Mouse (Mus musculus): Measurements from ENCODE around the gene Hic2. TPM values are rescaled to one million over a fixed set of nuclear protein-coding genes. Genes with fewer than 3 reads are reported as not detected.
A peak's percentile ranks its signal among the peaks of the same experiment; 100 is the strongest.

Gene Hic2
- polyA plus RNA-seq (2012): 12.2 and 12.5 TPM in 2 replicates

DNA sequence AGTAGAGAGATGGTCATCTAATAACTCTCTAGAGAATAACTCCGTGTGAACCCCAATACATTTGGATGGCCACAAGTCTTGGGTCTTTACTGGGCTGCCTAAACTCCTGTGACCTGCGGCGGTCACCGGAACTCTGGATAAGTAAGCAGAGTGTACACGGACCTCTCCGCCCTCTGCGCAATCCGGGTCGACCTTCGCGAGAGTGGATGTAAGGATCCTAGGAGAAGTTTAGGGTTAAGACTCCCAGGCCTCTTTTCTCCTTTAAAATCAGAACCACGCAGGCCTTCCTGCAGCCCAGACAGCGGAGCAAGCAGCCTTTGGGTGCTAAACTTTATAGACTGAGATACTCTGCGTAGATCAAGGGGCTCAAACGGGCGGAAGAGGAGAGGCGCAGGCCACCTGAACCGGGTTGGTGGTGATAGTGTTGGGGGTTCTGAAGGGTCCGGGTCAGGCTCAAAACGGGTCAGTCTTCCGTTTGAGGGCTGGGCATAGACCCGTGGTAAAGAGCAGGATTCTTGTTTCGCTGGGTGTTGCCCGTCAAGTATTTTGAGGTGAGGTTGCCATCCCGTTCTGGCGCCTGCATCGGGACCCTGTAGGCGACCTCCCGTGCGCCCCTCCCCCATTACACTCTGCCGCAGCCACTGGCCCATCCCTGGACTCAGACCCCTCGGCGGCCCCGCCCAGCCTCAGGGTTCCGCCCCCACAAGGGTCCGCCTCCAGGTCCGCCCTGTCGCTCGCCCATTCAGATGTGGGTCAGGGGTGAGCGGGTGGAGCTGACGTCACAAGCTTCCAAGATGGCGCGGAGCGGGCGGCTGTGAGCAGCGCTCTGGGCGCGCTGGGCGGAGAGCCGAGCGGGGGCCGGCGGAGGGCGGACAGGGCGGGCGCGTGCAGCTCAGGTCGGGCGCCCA lies at the start of gene Hic2:
Gene Hic2 (plus strand): TSS at position 779 of the 908 bp plus-strand sequence.
- no peak for TF ChIP-seq GATA1 (IDR thresholded peaks at IDR 0.05; ENCODE audit: low read length)

DNA sequence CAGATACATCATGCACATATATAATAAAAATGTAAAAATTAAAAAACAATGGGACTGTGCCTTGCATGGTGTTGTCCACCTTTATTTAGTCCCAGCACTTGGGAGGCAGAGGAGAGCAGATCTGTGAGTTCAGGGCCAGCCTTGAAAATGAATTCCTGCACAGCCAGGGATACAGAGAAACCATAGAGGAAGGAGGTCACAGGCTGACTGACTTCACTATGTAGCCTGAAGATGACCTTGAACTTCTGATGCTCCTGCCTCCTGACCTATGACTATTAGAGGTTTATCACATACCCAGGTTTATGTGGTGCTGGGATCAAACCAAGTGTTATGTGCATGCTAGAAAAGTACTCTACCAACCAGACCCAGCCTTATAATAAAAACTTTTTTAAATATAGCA lies 47.9 kb upstream of the Hic2 start:
- TF ChIP-seq GATA1 (IDR thresholded peaks at IDR 0.05; ENCODE audit: low read length): no peak

DNA sequence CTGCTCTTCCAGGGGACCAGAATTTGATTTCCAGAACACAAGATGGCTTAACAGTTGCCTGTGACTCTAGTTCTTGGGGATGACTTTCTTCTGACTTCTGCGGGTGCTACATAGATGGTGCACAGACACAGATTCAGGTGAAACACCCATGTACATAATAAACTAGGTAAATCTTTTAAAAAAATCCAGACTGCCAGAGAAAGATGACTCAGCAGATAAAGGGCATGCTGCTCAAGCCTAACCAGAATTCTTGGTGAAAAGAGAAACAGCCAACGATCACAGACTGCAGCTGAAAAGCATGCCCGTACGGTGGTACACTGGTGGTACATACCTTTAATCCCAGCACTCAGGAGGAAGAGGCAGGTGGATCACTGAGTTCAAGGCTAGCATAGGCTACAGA lies 39.5 kb upstream of the Hic2 start:
- no peak for TF ChIP-seq GATA1 (IDR thresholded peaks at IDR 0.05; ENCODE audit: low read length)

DNA sequence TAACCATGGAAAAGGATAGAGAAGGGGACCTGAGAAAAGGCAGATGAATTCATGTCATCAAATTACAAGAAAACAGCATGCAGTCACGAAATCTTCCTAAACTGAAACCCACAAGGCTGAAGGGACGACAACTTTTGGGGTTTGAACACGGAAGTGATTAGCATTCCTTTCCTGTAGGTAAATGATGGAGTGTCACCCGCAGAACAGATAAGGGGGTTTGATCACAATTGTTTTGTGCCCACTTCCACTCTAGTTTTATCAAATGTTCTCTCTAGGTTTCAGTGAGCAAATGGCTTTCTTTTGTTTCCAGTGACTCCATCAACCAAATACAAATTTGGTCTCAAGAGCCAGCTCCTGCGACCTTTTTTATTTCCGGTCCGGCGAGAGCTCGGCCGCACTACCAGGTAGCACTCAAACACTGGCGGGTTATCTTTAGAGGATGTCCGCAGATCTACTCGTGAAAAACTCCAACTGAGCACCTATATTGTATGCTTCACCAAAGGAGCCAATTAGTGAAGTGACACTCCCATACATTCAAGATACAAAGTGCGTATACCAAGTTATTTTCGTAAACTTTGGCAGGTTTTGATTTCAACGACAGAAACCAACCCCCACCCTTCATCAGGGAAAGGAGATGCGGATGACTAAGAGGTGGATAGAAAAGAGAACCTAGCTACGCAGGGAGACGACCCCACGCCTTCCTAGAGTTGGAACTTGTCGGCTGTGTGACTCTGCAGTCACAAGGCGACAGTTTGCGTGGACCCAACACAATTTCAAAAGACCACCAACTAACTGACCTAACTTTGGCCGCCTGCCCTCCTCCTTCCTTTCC lies 33.0 kb upstream of the Hic2 start:
- TF ChIP-seq GATA1 (IDR thresholded peaks at IDR 0.05; ENCODE audit: low read length): peak; percentile 12

DNA sequence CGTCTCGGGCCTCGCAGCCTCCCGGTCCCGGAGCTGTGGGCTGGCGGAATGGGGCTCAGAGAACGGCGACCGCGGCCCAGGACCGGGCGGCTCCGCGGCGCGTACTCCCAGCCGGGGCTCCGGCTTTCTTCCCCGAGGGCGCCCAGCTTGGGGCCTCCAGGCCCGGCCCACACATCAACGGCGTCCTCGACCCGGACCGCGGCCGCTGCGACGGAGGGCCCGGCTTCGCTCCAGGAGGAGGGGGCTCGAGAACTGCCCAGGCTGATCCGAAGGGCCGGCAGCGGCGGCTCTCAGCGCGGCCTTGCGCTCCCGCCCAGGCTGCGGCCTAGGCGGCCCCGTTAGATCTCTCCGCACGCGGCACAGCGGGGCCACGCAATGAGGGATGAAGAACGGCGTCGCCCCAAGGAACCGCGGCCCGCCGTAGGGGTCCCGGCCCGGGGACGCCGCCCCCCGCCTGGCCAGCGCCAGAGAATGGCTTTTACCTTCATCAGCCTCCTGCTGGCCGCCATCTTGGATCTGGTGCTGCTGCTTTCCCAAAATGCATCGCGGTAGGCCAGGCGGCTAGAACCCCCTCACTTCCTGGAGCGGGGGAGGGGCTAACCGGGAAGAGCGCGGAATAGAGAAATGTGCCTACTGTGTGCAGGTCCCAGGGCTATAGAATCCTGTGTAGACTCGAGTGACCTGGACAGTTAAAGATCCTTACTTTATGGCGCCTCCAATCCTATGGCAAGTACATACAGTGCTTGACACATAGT lies 32.2 kb upstream of the Hic2 start:
- TF ChIP-seq GATA1 (IDR thresholded peaks at IDR 0.05; ENCODE audit: low read length): no peak

DNA sequence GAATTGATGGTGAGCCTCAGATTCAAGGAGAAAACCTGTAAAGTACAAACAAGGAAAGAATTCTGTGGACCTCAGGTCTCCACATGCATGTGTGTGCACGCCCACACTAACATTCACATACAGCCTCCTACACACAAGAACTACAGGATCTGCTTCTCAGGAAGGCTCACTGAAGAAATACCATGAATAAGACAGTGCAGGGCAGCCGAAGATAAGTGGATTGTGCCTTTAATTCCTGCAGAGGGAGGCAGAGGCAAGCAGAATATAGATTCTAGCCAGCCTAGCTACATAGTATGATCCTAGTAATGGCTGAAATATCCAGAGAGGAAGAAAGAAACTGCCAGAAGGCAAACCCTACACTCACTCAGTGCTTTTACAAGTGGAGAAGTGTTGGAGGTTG lies 31.4 kb upstream of the Hic2 start:
- TF ChIP-seq GATA1 (IDR thresholded peaks at IDR 0.05; ENCODE audit: low read length): no peak

DNA sequence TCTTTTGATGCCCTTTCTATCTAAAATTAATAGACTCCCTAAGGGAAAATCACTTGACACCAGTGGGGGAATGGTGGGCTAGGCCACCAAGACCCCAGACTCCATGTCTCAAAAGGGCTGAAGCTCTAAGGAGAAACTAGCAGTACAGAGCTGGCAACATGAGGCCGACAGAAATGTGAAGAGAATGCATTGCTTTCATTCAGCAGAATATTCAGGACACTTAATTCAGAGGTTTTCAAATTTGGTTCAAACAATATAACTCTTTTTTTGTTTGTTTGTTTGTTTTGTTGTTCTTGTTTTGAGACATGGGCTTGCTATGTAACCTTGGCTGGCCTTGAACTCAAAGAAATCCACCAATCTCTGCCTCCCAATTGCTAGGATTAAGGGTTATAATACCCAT lies 30.8 kb upstream of the Hic2 start, which contains the start of gene Ube2l3:
Gene Ube2l3 (minus strand): TSS at position 101 of the 400 bp plus-strand sequence.
- TF ChIP-seq GATA1 (IDR thresholded peaks at IDR 0.05; ENCODE audit: low read length): no peak

DNA sequence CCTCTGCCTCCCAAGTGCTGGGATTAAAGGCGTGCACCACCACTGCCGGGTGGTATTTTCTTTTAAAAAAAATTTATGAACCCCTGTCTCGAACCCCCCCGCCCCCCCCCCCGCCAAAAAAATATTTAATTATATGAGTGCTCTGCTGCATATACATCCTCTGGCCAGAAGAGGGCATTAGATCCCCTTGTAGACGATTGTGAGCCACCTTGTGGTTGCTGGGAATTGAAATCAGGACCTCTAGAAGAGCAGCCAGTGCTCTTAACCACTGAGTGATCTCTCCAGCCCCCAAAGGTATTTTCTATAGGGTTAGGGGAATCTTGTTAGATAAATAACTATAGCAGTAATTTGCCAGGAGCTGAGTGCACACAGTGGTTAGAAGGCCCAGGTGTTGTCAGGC lies 28.4 kb upstream of the Hic2 start:
- no peak for TF ChIP-seq GATA1 (IDR thresholded peaks at IDR 0.05; ENCODE audit: low read length)

DNA sequence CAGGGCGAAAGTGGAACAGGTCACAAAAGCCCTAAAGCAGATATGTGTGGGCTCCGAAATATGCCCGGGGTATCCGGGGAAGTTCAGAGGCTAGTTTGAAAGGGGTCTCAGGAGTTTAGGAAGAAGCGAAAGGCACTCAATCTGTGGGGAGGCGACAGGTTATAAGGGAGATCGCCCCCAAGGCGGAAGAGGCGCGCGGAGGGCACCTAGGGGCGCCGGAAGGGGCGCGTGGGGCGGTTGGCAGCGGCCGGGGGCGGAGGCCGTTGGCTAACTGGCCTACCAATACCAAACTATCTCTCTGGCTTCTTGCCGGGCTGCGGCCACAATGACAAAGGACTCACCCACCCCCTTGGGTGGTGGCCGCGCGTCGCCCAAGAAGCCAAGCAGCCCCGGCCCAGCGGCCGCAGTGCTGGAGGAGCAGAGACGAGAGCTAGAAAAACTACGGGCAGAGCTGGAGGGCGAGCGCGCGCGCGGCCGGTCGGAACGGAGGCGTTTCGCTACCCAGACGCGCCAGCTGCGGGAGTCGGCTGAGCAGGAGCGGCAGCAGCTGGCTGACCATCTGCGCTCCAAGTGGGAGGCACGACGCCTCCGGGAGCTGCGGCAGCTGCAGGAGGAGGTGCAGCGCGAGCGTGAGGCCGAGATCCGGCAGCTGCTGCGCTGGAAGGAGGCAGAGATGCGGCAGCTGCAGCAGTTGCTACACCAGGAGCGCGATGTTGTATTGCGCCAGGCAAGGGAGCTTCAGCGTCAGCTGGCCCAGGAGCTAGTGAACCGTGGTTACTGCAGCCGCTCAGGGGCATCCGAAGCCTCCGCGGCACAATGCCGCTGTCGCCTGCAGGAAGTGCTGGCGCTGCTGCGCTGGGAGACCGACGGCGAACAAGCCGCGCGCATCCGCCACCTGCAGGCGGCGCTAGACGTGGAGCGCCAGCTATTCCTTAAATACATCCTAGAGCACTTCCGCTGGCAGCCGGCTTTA lies 24.7 kb upstream of the Hic2 start, which contains the start of gene Rimbp3:
Gene Rimbp3 (plus strand): TSS at position 215 of the 973 bp plus-strand sequence.
- no peak for TF ChIP-seq GATA1 (IDR thresholded peaks at IDR 0.05; ENCODE audit: low read length)

DNA sequence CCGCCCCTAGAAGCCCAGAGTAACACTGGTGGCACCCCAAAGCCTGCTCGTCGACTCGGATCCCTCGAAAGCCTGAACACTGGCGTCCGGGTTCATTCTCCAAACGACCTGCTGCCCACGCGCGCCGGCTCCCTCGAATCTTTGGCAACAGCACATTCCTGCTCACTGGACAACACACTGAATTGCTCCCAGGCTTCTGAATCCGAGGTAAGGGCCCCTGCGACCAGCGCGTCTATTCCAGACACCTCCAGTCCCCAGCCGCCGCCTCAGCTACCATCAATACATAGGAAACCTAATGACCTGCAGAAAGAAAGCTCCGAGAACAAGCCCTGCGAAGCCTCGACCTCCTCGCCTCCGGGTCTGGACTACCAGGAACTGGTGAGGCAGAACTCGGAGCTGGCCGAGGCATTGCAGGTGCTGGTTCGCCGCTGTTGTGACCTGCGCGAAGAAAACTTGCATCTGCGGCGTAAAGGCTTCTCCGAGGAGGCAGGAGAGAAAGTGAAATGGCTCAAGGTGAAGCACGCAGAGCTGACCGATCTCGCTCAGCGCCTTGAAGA lies 23.9 kb upstream of the Hic2 start:
- no peak for TF ChIP-seq GATA1 (IDR thresholded peaks at IDR 0.05; ENCODE audit: low read length)

DNA sequence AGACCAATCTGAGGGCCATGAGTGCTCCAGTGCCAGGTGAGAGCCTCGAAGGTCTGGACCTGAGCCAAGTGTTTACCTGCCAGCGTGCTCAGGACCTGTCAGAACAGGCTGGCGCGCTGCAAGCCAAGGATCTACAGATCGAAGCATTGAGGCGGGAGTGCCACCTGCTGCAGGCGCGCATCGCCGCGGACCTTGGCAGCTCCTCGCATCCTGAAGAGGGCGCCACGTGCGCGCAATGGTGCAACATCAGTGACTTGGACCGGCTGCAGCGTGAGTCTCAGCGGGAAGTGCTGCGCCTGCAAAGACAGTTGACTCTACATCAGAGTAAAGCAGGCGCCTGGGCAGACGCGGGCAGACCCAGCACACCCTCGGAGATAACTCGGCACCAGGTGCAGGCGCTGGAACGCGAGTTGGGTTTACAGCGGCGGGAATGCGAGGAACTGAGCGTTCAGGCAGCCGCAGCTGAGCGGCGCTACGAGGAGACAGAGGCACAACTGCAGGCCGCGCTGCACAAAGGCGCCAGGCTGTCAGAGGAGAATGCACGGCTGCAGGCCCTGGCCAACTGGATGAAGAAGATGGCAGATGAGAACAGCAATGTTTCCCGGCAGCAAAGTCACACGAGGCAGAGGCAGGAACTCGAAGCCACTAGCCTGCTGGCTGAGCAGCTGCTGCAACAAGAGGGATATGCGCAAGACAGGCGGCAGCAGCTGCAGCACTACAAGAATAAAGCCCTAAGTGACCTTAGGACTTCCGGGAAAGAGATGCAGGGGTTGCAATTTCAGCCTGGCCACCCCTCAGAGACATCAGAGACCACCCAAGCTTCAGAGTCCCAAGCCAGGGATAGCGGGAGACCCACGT lies 23.2 kb upstream of the Hic2 start:
- no peak for TF ChIP-seq GATA1 (IDR thresholded peaks at IDR 0.05; ENCODE audit: low read length)

DNA sequence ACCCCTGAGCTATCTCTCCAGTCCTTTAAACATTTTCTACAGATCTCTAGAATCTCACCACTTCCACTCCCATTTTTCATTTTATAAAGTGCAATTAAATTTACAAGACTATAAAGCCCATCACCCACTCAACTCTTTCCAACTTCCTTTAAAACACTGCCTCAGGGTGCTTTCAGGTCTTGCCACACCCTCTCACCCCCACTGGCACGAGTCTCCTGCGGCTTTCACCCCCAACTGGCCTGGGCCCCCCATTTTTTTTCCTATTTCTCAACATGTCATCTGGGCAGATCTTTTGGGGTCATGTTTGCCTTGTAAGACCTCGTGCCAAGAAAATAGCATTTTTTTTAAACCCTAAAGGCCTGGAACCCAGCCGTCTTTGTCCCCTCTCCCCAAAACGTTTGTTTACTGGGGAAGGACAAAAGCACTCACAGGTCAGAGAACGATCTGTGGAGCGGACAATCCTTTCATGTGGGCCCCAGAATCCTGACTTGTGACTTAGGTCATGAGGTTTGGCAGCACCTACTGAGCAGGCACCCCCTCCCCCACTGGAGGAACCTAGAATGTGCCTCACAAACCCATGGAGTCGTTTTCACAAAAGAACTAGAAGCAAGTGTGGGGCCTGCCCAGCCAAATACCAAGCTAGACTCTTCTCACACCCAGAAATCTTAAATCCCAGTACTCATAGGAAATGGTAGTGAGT lies 16.3 kb upstream of the Hic2 start:
- TF ChIP-seq GATA1 (IDR thresholded peaks at IDR 0.05; ENCODE audit: low read length): no peak
